Mouse (Mus musculus): ENCODE measurements around the gene Sparc. TPM values are rescaled to one million over a fixed set of nuclear protein-coding genes. Genes with fewer than 3 reads are reported as not detected.

The Sparc gene
- total and polyA plus RNA-seq, 3 experiments = 320 to 666 (median 420) TPM

GRCm38 (mm10) chr11:55410502-55410901 lies 12.5 kb downstream of the Sparc start:
- Histone ChIP-seq H3K27me3 (ENCODE audit: control insufficient read depth, insufficient read depth, low read length) (no peaks in the 10 kb centered on the region), H3K4me1 (ENCODE audit: control insufficient read depth, insufficient read depth, low read length) (peaks cover 49% of the 10 kb centered on the region), H3K9ac (ENCODE audit: low read depth, low read length) (no peak overlapping the region), H3K4me3 (no peak overlapping the region; the same call in 1 of the 2 replicates), H3K36me3 (ENCODE audit: control insufficient read depth, insufficient read depth, low read length) (peaks cover 75% of the 10 kb centered on the region), H3K27ac (peak overlapping the region; percentile 80), H3K79me2 (replicated peaks; ENCODE audit: control insufficient read depth, insufficient read depth, low read length) (peaks cover 7% of the 10 kb centered on the region)
- intact Hi-C loops (cut with DNase I) = no loop called here
- no peak for DNase-seq
- 27% methylated on average over 3 of the region's 3 CpGs for WGBS
- TF ChIP-seq CTCF (IDR thresholded peaks at IDR 0.05) = no peak
- peak; percentile 43; the same call in 1 of the 2 replicates for TF ChIP-seq EP300 (IDR thresholded peaks at IDR 0.05; ENCODE audit: insufficient read depth, low read depth, low read length)
- peak; percentile 35; the same call in 1 of the 2 replicates for TF ChIP-seq POLR2A (IDR thresholded peaks at IDR 0.05; ENCODE audit: insufficient read depth, low read depth, low read length)

- intact Hi-C loops (cut with DNase I) = no loop called here
- Histone ChIP-seq H3K36me3 (ENCODE audit: control insufficient read depth, insufficient read depth, low read length) (peaks cover 75% of the 10 kb centered on the region), H3K79me2 (replicated peaks; ENCODE audit: control insufficient read depth, insufficient read depth, low read length) (peaks cover 7% of the 10 kb centered on the region), H3K4me1 (ENCODE audit: control insufficient read depth, insufficient read depth, low read length) (peaks cover 51% of the 10 kb centered on the region), H3K27ac (peak overlapping the region; percentile 80), H3K4me3 (no peak overlapping the region), H3K9ac (ENCODE audit: low read depth, low read length) (no peak overlapping the region), H3K27me3 (ENCODE audit: control insufficient read depth, insufficient read depth, low read length) (no peaks in the 10 kb centered on the region)
- WGBS = 54% methylated on average over 3 of the region's 3 CpGs
- no peak for TF ChIP-seq EP300 (IDR thresholded peaks at IDR 0.05; ENCODE audit: insufficient read depth, low read depth, low read length)
- TF ChIP-seq POLR2A (IDR thresholded peaks at IDR 0.05; ENCODE audit: insufficient read depth, low read depth, low read length) = no peak
- no peak for TF ChIP-seq CTCF (IDR thresholded peaks at IDR 0.05)
- peak in 1 of 2 experiments; percentile 42 for DNase-seq
Observed at GRCm38 (mm10) chr11:55410005-55410404, 13.0 kb downstream of the Sparc start.

GRCm38 (mm10) chr11:55407133-55407532 lies 15.8 kb downstream of the Sparc start:
- WGBS = 31% methylated on average over 4 of the region's 4 CpGs
- 0 out of 2 replicates have a peak, but pooled peaks cover 2% of the 10 kb centered on the region for H3K79me2 ChIP-seq (replicated peaks; ENCODE audit: control insufficient read depth, insufficient read depth, low read length)
- H3K4me1 ChIP-seq (ENCODE audit: control insufficient read depth, insufficient read depth, low read length) = peaks cover 30% of the 10 kb centered on the region

GRCm38 (mm10) chr11:55405601-55406469 lies 17.1 kb downstream of the Sparc start:
- peak in 1 of 2 experiments; percentile 64 for DNase-seq
- TF ChIP-seq CTCF (IDR thresholded peaks at IDR 0.05) (no peak), EP300 (IDR thresholded peaks at IDR 0.05; ENCODE audit: insufficient read depth, low read depth, low read length) (peak; percentile 69), POLR2A (IDR thresholded peaks at IDR 0.05; ENCODE audit: insufficient read depth, low read depth, low read length) (peak; percentile 39; the same call in 1 of the 2 replicates)
- intact Hi-C loops (cut with DNase I) = no loop called here
- Histone ChIP-seq H3K36me3 (ENCODE audit: control insufficient read depth, insufficient read depth, low read length) (peaks cover 62% of the 10 kb centered on the region), H3K27ac (peak overlapping the region; percentile 88), H3K79me2 (replicated peaks; ENCODE audit: control insufficient read depth, insufficient read depth, low read length) (0 out of 2 replicates have a peak, but pooled peaks cover 2% of the 10 kb centered on the region), H3K9ac (ENCODE audit: low read depth, low read length) (0 out of 2 replicates have a peak overlapping the region, but pooled peaks have one; percentile 8), H3K4me1 (ENCODE audit: control insufficient read depth, insufficient read depth, low read length) (peaks cover 21% of the 10 kb centered on the region), H3K27me3 (ENCODE audit: control insufficient read depth, insufficient read depth, low read length) (no peaks in the 10 kb centered on the region), H3K4me3 (no peak overlapping the region)
- WGBS = 35% methylated on average over 8 of the region's 8 CpGs

More at GRCm38 (mm10) chr11:55407133-55407532, 15.8 kb downstream of the Sparc start:
- intact Hi-C loops (cut with DNase I) = no loop called here
- no peak overlapping the region for H3K9ac ChIP-seq (ENCODE audit: low read depth, low read length)
- no peak for DNase-seq
- H3K27me3 ChIP-seq (ENCODE audit: control insufficient read depth, insufficient read depth, low read length) = no peaks in the 10 kb centered on the region
- TF ChIP-seq EP300 (IDR thresholded peaks at IDR 0.05; ENCODE audit: insufficient read depth, low read depth, low read length) (no peak), CTCF (IDR thresholded peaks at IDR 0.05) (no peak), POLR2A (IDR thresholded peaks at IDR 0.05; ENCODE audit: insufficient read depth, low read depth, low read length) (no peak)
- peak overlapping the region; percentile 88 for H3K27ac ChIP-seq
- H3K36me3 ChIP-seq (ENCODE audit: control insufficient read depth, insufficient read depth, low read length) = peaks cover 71% of the 10 kb centered on the region
- H3K4me3 ChIP-seq = no peak overlapping the region

GRCm38 (mm10) chr11:55404659-55405457 lies 18.1 kb downstream of the Sparc start:
- Histone ChIP-seq H3K36me3 (ENCODE audit: control insufficient read depth, insufficient read depth, low read length) (peaks cover 66% of the 10 kb centered on the region), H3K4me3 (no peak overlapping the region), H3K79me2 (replicated peaks; ENCODE audit: control insufficient read depth, insufficient read depth, low read length) (0 out of 2 replicates have a peak, but pooled peaks cover 2% of the 10 kb centered on the region), H3K27ac (peak overlapping the region; percentile 88), H3K4me1 (ENCODE audit: control insufficient read depth, insufficient read depth, low read length) (peaks cover 21% of the 10 kb centered on the region), H3K27me3 (ENCODE audit: control insufficient read depth, insufficient read depth, low read length) (no peaks in the 10 kb centered on the region), H3K9ac (ENCODE audit: low read depth, low read length) (0 out of 2 replicates have a peak overlapping the region, but pooled peaks have one; percentile 12)
- intact Hi-C loops (cut with DNase I) = no loop called here
- no peak for DNase-seq
- TF ChIP-seq CTCF (IDR thresholded peaks at IDR 0.05) (peak; percentile 53), POLR2A (IDR thresholded peaks at IDR 0.05; ENCODE audit: insufficient read depth, low read depth, low read length) (no peak), EP300 (IDR thresholded peaks at IDR 0.05; ENCODE audit: insufficient read depth, low read depth, low read length) (no peak)
- WGBS = 63% methylated on average over 9 of the region's 9 CpGs

Measured in heart, adult 2 months (tissue).